ENCODE assay signal across 7 mouse cellular contexts in genomic region chr7:30444154-30444970, GRCm38 (mm10). TPM values are rescaled to one million over a fixed set of nuclear protein-coding genes. Genes with fewer than 3 reads are reported as not detected.
DNase-seq lines count a peak whose midpoint lies in the region; ATAC-seq lines count a peak whose summit lies in the region.

No protein-coding gene starts in this region.

- peaks cover 13% of the 10 kb centered on the region for H3K4me1 ChIP-seq in embryonic facial prominence, embryonic 14.5 days (ENCODE audit: control insufficient read depth, insufficient read depth, low read length)
- peaks cover 14% of the 10 kb centered on the region for H3K4me1 ChIP-seq in hindbrain, embryonic 16.5 days (ENCODE audit: control insufficient read depth, insufficient read depth, low read depth, low read length)
- peaks cover 19% of the 10 kb centered on the region for H3K4me1 ChIP-seq in limb, embryonic 13.5 days
- H3K4me1 ChIP-seq in neural tube, embryonic 12.5 days, result peaks cover 24% of the 10 kb centered on the region

- WGBS in embryonic facial prominence, embryonic 14.5 days, result under 1% methylated on average over 35 of the region's 38 CpGs
- WGBS in hindbrain, embryonic 16.5 days, result under 1% methylated on average over 38 of the region's 38 CpGs
- under 1% methylated on average over 38 of the region's 38 CpGs for WGBS in limb, embryonic 13.5 days
- WGBS in neural tube, embryonic 12.5 days, result under 1% methylated on average over 38 of the region's 38 CpGs

- peaks cover 17% of the 10 kb centered on the region; the same call in 1 of the 2 replicates for H3K36me3 ChIP-seq in embryonic facial prominence, embryonic 14.5 days (ENCODE audit: control insufficient read depth, insufficient read depth, low read length)
- peaks cover 21% of the 10 kb centered on the region for H3K36me3 ChIP-seq in hindbrain, embryonic 16.5 days (ENCODE audit: control insufficient read depth, insufficient read depth, low read length)
- H3K36me3 ChIP-seq in limb, embryonic 13.5 days, result peaks cover 19% of the 10 kb centered on the region
- H3K36me3 ChIP-seq in neural tube, embryonic 12.5 days, result peaks cover 30% of the 10 kb centered on the region

- H3K4me3 ChIP-seq in embryonic facial prominence, embryonic 14.5 days (ENCODE audit: low read depth, low read length), result peak overlapping the region; percentile 69
- H3K4me3 ChIP-seq in hindbrain, embryonic 16.5 days (ENCODE audit: low read length), result peak overlapping the region; percentile 93
- H3K4me3 ChIP-seq in limb, embryonic 13.5 days, result peak overlapping the region; percentile 72
- H3K4me3 ChIP-seq in neural tube, embryonic 12.5 days, result peak overlapping the region; percentile 85

- H3K9me3 ChIP-seq in embryonic facial prominence, embryonic 14.5 days (ENCODE audit: control insufficient read depth, low read length), result no peaks in the 10 kb centered on the region
- no peaks in the 10 kb centered on the region for H3K9me3 ChIP-seq in hindbrain, embryonic 16.5 days (ENCODE audit: control insufficient read depth, low read length)
- no peaks in the 10 kb centered on the region for H3K9me3 ChIP-seq in limb, embryonic 13.5 days
- no peaks in the 10 kb centered on the region for H3K9me3 ChIP-seq in neural tube, embryonic 12.5 days

- peak overlapping the region; percentile 84 for H3K4me2 ChIP-seq in embryonic facial prominence, embryonic 14.5 days (ENCODE audit: low read depth, low read length)
- H3K4me2 ChIP-seq in hindbrain, embryonic 16.5 days (ENCODE audit: low read length), result peak overlapping the region; percentile 85
- H3K4me2 ChIP-seq in limb, embryonic 13.5 days (replicated peaks), result peak overlapping the region; percentile 81
- H3K4me2 ChIP-seq in neural tube, embryonic 12.5 days (replicated peaks), result peak overlapping the region; percentile 84

- peak; percentile 34 for ATAC-seq in embryonic facial prominence, embryonic 14.5 days (ENCODE audit: low read depth)
- peak; percentile 53 for ATAC-seq in hindbrain, embryonic 16.5 days
- peak; percentile 29; the same call in 1 of the 2 replicates for ATAC-seq in limb, embryonic 13.5 days (ENCODE audit: low FRiP score, low read depth)
- peak; percentile 58 for ATAC-seq in neural tube, embryonic 12.5 days (ENCODE audit: low FRiP score, low read depth)

- H3K27ac ChIP-seq in embryonic facial prominence, embryonic 14.5 days (replicated peaks; ENCODE audit: low read depth, low read length), result peak overlapping the region; percentile 75
- peak overlapping the region; percentile 98 for H3K27ac ChIP-seq in hindbrain, embryonic 16.5 days (ENCODE audit: low read depth, low read length)
- H3K27ac ChIP-seq in limb, embryonic 13.5 days, result peak overlapping the region; percentile 3; the same call in 1 of the 2 replicates
- H3K27ac ChIP-seq in neural tube, embryonic 12.5 days, result peak overlapping the region; percentile 87

- peak overlapping the region; percentile 76 for H3K9ac ChIP-seq in embryonic facial prominence, embryonic 14.5 days (ENCODE audit: low read depth, low read length)
- H3K9ac ChIP-seq in hindbrain, embryonic 16.5 days (ENCODE audit: low read depth, low read length), result peak overlapping the region; percentile 97
- H3K9ac ChIP-seq in limb, embryonic 13.5 days, result peak overlapping the region; percentile 78
- H3K9ac ChIP-seq in neural tube, embryonic 12.5 days, result peak overlapping the region; percentile 96

- DNase-seq in CD4-positive helper T cell, adult 2 months (ENCODE audit: low read depth, low spot score), result peak; percentile 53
- peak; percentile 91 for DNase-seq in R1 (ENCODE audit: low read depth, low spot score)
- peak; percentile 79 for DNase-seq in embryonic facial prominence, embryonic 14.5 days (ENCODE audit: low spot score)
- no peak for DNase-seq in gastrocnemius, adult 8-10 months (ENCODE audit: low spot score in 2 of 2)

- H3K27me3 ChIP-seq in embryonic facial prominence, embryonic 14.5 days (replicated peaks; ENCODE audit: control insufficient read depth, insufficient read depth, low read length), result peaks cover 11% of the 10 kb centered on the region; the same call in 1 of the 2 replicates
- no peaks in the 10 kb centered on the region for H3K27me3 ChIP-seq in hindbrain, embryonic 16.5 days (replicated peaks; ENCODE audit: control insufficient read depth, insufficient read depth, low read length)
- H3K27me3 ChIP-seq in limb, embryonic 13.5 days, result peaks cover 67% of the 10 kb centered on the region
- 0 out of 2 replicates have a peak, but pooled peaks cover 4% of the 10 kb centered on the region for H3K27me3 ChIP-seq in neural tube, embryonic 12.5 days (replicated peaks)

RNA-seq across cellular contexts. Expression of gene Aplp1, which starts 1.0 kb away (rescaled TPM):
- 51.0 and 53.6 TPM in 2 replicates for polyA plus RNA-seq in embryonic facial prominence, embryonic 14.5 days (2014; fragmentation: Nextera tagmentation; extraction: Ambion mirVana)
- 742 and 752 TPM in 2 replicates for polyA plus RNA-seq in hindbrain, embryonic 16.5 days (2015; fragmentation: Nextera tagmentation; extraction: Ambion mirVana)
- polyA plus RNA-seq in limb, embryonic 13.5 days (2015; fragmentation: Nextera tagmentation; extraction: Ambion mirVana), result 38.4 and 44.2 TPM in 2 replicates
- polyA plus RNA-seq in neural tube, embryonic 12.5 days (2016; fragmentation: Nextera tagmentation; extraction: Ambion mirVana), result 368 and 386 TPM in 2 replicates
- total RNA-seq in gastrocnemius, adult 8-10 months (2022), result 1 to 10 TPM in 1 of 4 experiments, under 1 TPM in 3; 0.46 to 1.5 (median 0.71) TPM

RNA-seq across cellular contexts. Expression of gene Kirrel2, which starts 13.1 kb away (rescaled TPM):
- polyA plus RNA-seq in embryonic facial prominence, embryonic 14.5 days (2014; fragmentation: Nextera tagmentation; extraction: Ambion mirVana), result 0.45 and 0.82 TPM in 2 replicates
- polyA plus RNA-seq in hindbrain, embryonic 16.5 days (2015; fragmentation: Nextera tagmentation; extraction: Ambion mirVana), result 3.0 and 4.2 TPM in 2 replicates
- 0.20 and 0.23 TPM in 2 replicates for polyA plus RNA-seq in limb, embryonic 13.5 days (2015; fragmentation: Nextera tagmentation; extraction: Ambion mirVana)
- 13.5 and 14.6 TPM in 2 replicates for polyA plus RNA-seq in neural tube, embryonic 12.5 days (2016; fragmentation: Nextera tagmentation; extraction: Ambion mirVana)
- total RNA-seq in gastrocnemius, adult 8-10 months (2022), result not detected

RNA-seq across cellular contexts. Expression of gene Nphs1, which starts 13.8 kb away (rescaled TPM):
- polyA plus RNA-seq in embryonic facial prominence, embryonic 14.5 days (2014; fragmentation: Nextera tagmentation; extraction: Ambion mirVana), result 0.22 and 0.35 TPM in 2 replicates
- 0.98 and 1.7 TPM in 2 replicates for polyA plus RNA-seq in hindbrain, embryonic 16.5 days (2015; fragmentation: Nextera tagmentation; extraction: Ambion mirVana)
- polyA plus RNA-seq in limb, embryonic 13.5 days (2015; fragmentation: Nextera tagmentation; extraction: Ambion mirVana), result 0.09 TPM in 2 replicates
- polyA plus RNA-seq in neural tube, embryonic 12.5 days (2016; fragmentation: Nextera tagmentation; extraction: Ambion mirVana), result 2.0 and 3.3 TPM in 2 replicates
- not detected for total RNA-seq in gastrocnemius, adult 8-10 months (2022)

RNA-seq across cellular contexts. Expression of gene Nfkbid, which starts 22.8 kb away (rescaled TPM):
- polyA plus RNA-seq in embryonic facial prominence, embryonic 14.5 days (2014; fragmentation: Nextera tagmentation; extraction: Ambion mirVana), result 1.0 and 2.0 TPM in 2 replicates
- polyA plus RNA-seq in hindbrain, embryonic 16.5 days (2015; fragmentation: Nextera tagmentation; extraction: Ambion mirVana), result 2.5 and 2.9 TPM in 2 replicates
- polyA plus RNA-seq in limb, embryonic 13.5 days (2015; fragmentation: Nextera tagmentation; extraction: Ambion mirVana), result 1.3 and 2.0 TPM in 2 replicates
- polyA plus RNA-seq in neural tube, embryonic 12.5 days (2016; fragmentation: Nextera tagmentation; extraction: Ambion mirVana), result 1.4 and 2.1 TPM in 2 replicates
- under 1 TPM in 1 of 4 experiments, not detected in 3; 0.40 TPM for total RNA-seq in gastrocnemius, adult 8-10 months (2022)

RNA-seq across cellular contexts. Expression of gene Hcst, which starts 24.7 kb away (rescaled TPM):
- polyA plus RNA-seq in embryonic facial prominence, embryonic 14.5 days (2014; fragmentation: Nextera tagmentation; extraction: Ambion mirVana), result 2.2 and 2.4 TPM in 2 replicates
- 0.95 and 0.97 TPM in 2 replicates for polyA plus RNA-seq in hindbrain, embryonic 16.5 days (2015; fragmentation: Nextera tagmentation; extraction: Ambion mirVana)
- 0.64 and 0.68 TPM in 2 replicates for polyA plus RNA-seq in limb, embryonic 13.5 days (2015; fragmentation: Nextera tagmentation; extraction: Ambion mirVana)
- 0.72 and 1.2 TPM in 2 replicates for polyA plus RNA-seq in neural tube, embryonic 12.5 days (2016; fragmentation: Nextera tagmentation; extraction: Ambion mirVana)
- not detected for total RNA-seq in gastrocnemius, adult 8-10 months (2022)

Comparison
In these comparisons a context has a peak if more than half of its experiments do, and no peak if none do; other contexts are left out.
1. DNase-seq: peak in CD4-positive helper T cell, adult 2 months (single experiment), R1 (single experiment) and embryonic facial prominence, embryonic 14.5 days (single experiment); none in gastrocnemius, adult 8-10 months (0 of 2).
2. H3K27ac ChIP-seq: peak in every context shown above with its lines; median percentile 98 in hindbrain, embryonic 16.5 days; 87 in neural tube, embryonic 12.5 days; 75 in embryonic facial prominence, embryonic 14.5 days; 3 in limb, embryonic 13.5 days.
3. Peak in every context shown above with its lines, with median percentiles within 50 percentile points of each other: ATAC-seq, H3K4me2 ChIP-seq, H3K4me3 ChIP-seq and H3K9ac ChIP-seq.